Mouse (Mus musculus): ENCODE data around the gene Sparcl1.

Gene Sparcl1

GRCm38 (mm10) chr5:104061936-104062772, 51.4 kb downstream of the Sparcl1 start:
- DNase-seq, result no peak

GRCm38 (mm10) chr5:104060429-104060828, 53.1 kb downstream of the Sparcl1 start:
- no peak for DNase-seq

- no peak for DNase-seq
These were observed 53.9 kb downstream of the Sparcl1 start for GRCm38 (mm10) chr5:104059628-104060027.

GRCm38 (mm10) chr5:104058021-104058420, 55.5 kb downstream of the Sparcl1 start:
- peak in 1 of 2 experiments; percentile 51 for DNase-seq

GRCm38 (mm10) chr5:104056295-104056694, 57.2 kb downstream of the Sparcl1 start:
- no peak for DNase-seq

- no peak for DNase-seq
These were observed 57.7 kb downstream of the Sparcl1 start for GRCm38 (mm10) chr5:104055816-104056215.

- DNase-seq, result no peak
These were observed 58.6 kb downstream of the Sparcl1 start for GRCm38 (mm10) chr5:104054938-104055337.

- no peak for DNase-seq
These were observed 60.6 kb downstream of the Sparcl1 start for GRCm38 (mm10) chr5:104052956-104053355.

GRCm38 (mm10) chr5:104048139-104048538, 65.4 kb downstream of the Sparcl1 start:
- DNase-seq, result no peak

GRCm38 (mm10) chr5:104047200-104048105, 66.1 kb downstream of the Sparcl1 start:
- DNase-seq, result no peak

GRCm38 (mm10) chr5:104046256-104047199, 67.0 kb downstream of the Sparcl1 start, which contains the start of gene Nudt9:
Nudt9 (plus strand) TSS chr5:104046306.
- peak; percentile 98 for DNase-seq

GRCm38 (mm10) chr5:104043704-104044103, 69.8 kb downstream of the Sparcl1 start:
- no peak for DNase-seq

- DNase-seq, result no peak
These were observed 70.6 kb downstream of the Sparcl1 start for GRCm38 (mm10) chr5:104042906-104043305.

- DNase-seq, result peak; percentile 45 to 81
These were observed 74.2 kb downstream of the Sparcl1 start for GRCm38 (mm10) chr5:104039154-104039932.

GRCm38 (mm10) chr5:104036686-104037085, 76.8 kb downstream of the Sparcl1 start:
- DNase-seq, result no peak

- DNase-seq, result no peak
These were observed 77.7 kb downstream of the Sparcl1 start for GRCm38 (mm10) chr5:104035824-104036223.

- DNase-seq, result no peak
These were observed 78.5 kb downstream of the Sparcl1 start for GRCm38 (mm10) chr5:104035066-104035465.

GRCm38 (mm10) chr5:104032434-104033097, 81.0 kb downstream of the Sparcl1 start:
- no peak for DNase-seq
